In the genomic region with DNA sequence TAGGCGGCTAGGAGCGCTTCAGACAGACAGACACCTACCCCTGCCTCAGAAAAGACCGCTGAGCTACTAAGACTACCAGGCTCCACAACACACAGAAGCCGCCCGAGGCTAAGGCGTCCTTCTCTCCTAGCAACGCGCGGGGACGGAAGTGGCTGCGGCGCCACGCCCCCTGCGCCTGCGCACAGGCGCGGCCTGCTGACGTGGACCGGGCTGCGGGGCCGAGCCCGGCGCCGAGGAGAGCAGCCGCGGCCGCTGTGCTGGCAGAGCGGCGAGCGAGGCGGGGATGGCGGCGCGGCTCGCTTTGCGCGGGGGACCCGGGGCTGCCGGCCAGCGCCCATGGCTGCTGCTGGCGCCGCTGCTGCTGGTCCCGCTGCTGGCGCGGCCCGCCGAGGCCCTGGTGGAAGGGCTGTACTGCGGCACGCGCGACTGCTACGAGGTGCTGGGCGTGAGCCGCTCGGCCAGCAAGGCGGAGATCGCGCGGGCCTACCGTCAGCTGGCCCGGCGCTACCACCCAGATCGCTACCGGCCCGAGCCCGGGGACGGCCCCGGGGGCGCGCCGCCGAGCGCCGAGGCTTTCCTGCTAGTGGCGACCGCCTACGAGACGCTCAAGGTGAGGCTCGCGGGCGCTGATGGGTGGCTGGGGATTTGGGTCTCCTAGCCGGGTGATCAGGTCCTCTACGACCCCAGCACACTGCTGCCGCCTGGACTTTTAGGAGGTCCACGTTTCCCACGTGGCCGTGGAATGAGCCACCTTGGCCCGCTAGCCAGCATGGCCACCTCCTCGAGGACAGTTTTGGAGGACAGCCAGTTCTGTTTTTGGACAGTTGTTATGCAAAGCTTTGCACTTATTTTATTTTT, we compare ENCODE assay signal across 8 mouse cellular contexts. TPM values are rescaled to one million over a fixed set of nuclear protein-coding genes. Genes with fewer than 3 reads are reported as not detected.
DNase-seq lines count a peak whose midpoint lies in the region; ATAC-seq lines count a peak whose summit lies in the region.

A gene (plus strand): TSS at position 263 of the 858 bp plus-strand sequence.

- DNase-seq in adrenal gland, postnatal 14 days, result peak; percentile 95
- peak; percentile 94 for DNase-seq in embryonic facial prominence, embryonic 10.5 days (ENCODE audit: low spot score)
- peak; percentile 89 for DNase-seq in kidney, adult 11 months
- peak; percentile 91 for DNase-seq in left cerebral cortex, postnatal 4 days
- DNase-seq in midbrain, embryonic 11.5 days (ENCODE audit: low spot score, missing footprints), result peak; percentile 99
- peak; percentile 84 for DNase-seq in right cerebral cortex, postnatal 4 days
- peak; percentile 86 for DNase-seq in yolk sac, embryonic 10.5 days (ENCODE audit: low spot score)

- WGBS in embryonic facial prominence, embryonic 10.5 days, result under 1% methylated on average over 89 of the region's 89 CpGs
- under 1% methylated on average over 82 of the region's 89 CpGs for WGBS in midbrain, embryonic 11.5 days

- H3K9me3 ChIP-seq in embryonic facial prominence, embryonic 10.5 days, result no peaks in the 10 kb centered on the region
- no peaks in the 10 kb centered on the region for H3K9me3 ChIP-seq in midbrain, embryonic 11.5 days (ENCODE audit: control insufficient read depth, low read length)

- ATAC-seq in granulocyte monocyte progenitor cell, adult 5-6 weeks (replicated peaks; ENCODE audit: poor library complexity, severe bottlenecking), result peak; percentile 89
- ATAC-seq in midbrain, embryonic 11.5 days (ENCODE audit: low FRiP score), result peak; percentile 99

- intact Hi-C loops in left cerebral cortex, postnatal 4 days (cut with DNase I), result no loop called here

- peak within 1 kb of the TSS; percentile 93 for H3K4me3 ChIP-seq in embryonic facial prominence, embryonic 10.5 days
- H3K4me3 ChIP-seq in midbrain, embryonic 11.5 days (ENCODE audit: low read depth, low read length), result peak within 1 kb of the TSS; percentile 87

- peaks cover 46% of the 10 kb centered on the region for H3K4me1 ChIP-seq in embryonic facial prominence, embryonic 10.5 days
- peaks cover 10% of the 10 kb centered on the region for H3K4me1 ChIP-seq in midbrain, embryonic 11.5 days (ENCODE audit: control insufficient read depth, insufficient read depth, low read length)

- H3K9ac ChIP-seq in midbrain, embryonic 11.5 days (ENCODE audit: low read length), result peak within 1 kb of the TSS; percentile 92

- no peaks in the 10 kb centered on the region for H3K36me3 ChIP-seq in embryonic facial prominence, embryonic 10.5 days (replicated peaks)
- no peaks in the 10 kb centered on the region for H3K36me3 ChIP-seq in midbrain, embryonic 11.5 days (ENCODE audit: control insufficient read depth, insufficient read depth, low read length)

- peak within 1 kb of the TSS; percentile 93 for H3K27ac ChIP-seq in embryonic facial prominence, embryonic 10.5 days (replicated peaks)
- H3K27ac ChIP-seq in midbrain, embryonic 11.5 days (ENCODE audit: low read depth, low read length), result peak within 1 kb of the TSS; percentile 69

- H3K27me3 ChIP-seq in embryonic facial prominence, embryonic 10.5 days (replicated peaks; ENCODE audit: low read depth, poor library complexity, severe bottlenecking), result no peaks in the 10 kb centered on the region
- H3K27me3 ChIP-seq in midbrain, embryonic 11.5 days (ENCODE audit: control insufficient read depth, insufficient read depth, low read length), result no peaks in the 10 kb centered on the region; the same call in 1 of the 2 replicates

- H3K4me2 ChIP-seq in midbrain, embryonic 11.5 days, result peak within 1 kb of the TSS; percentile 78

RNA-seq across cellular contexts. Expression of the gene that starts here (rescaled TPM):
- 6.0 and 13.3 TPM in 2 replicates for total RNA-seq in adrenal gland, postnatal 14 days (2021)
- polyA plus RNA-seq in embryonic facial prominence, embryonic 10.5 days (2016; fragmentation: Nextera tagmentation; extraction: Ambion mirVana), result 8.8 and 9.0 TPM in 2 replicates
- total RNA-seq in granulocyte monocyte progenitor cell, adult 5-6 weeks (2014; fragmentation: Nextera tagmentation), result not detected in 2 replicates
- not detected in 2 replicates for total RNA-seq in granulocyte monocyte progenitor cell, adult 5-6 weeks (2017)
- total RNA-seq in left cerebral cortex, postnatal 4 days (2021), result 1 to 10 TPM in 1 of 2 experiments, not detected in 1; 2.3 TPM
- polyA plus RNA-seq in midbrain, embryonic 11.5 days (2014; fragmentation: Nextera tagmentation; extraction: Ambion mirVana), result 5.4 and 7.8 TPM in 2 replicates

Comparison
In these comparisons a context has a peak if more than half of its experiments do, and no peak if none do; other contexts are left out.
1. Peak in every context shown above with its lines: DNase-seq, ATAC-seq, H3K4me3 ChIP-seq and H3K27ac ChIP-seq.
2. Peak in ATAC-seq in granulocyte monocyte progenitor cell, adult 5-6 weeks; RNA of the gene not detected or under 1 TPM.